Mouse (Mus musculus): ENCODE data around the gene Cryzl1. TPM values are rescaled to one million over a fixed set of nuclear protein-coding genes. Genes with fewer than 3 reads are reported as not detected.

Gene Cryzl1
- polyA plus RNA-seq, 1 experiment = 11.8 TPM

- WGBS = 97% methylated on average over 17 of the region's 17 CpGs
- H3K36me3 ChIP-seq (ENCODE audit: control insufficient read depth, insufficient read depth, low read length) = peaks cover 80% of the 10 kb centered on the region
- no peaks in the 10 kb centered on the region for H3K4me1 ChIP-seq (ENCODE audit: control insufficient read depth, insufficient read depth, insufficient read length, low read length)
- H3K27ac ChIP-seq (ENCODE audit: insufficient read depth, low read depth, low read length) = no peak overlapping the region
- TF ChIP-seq POLR2A (IDR thresholded peaks at IDR 0.05; ENCODE audit: low read depth, low read length) = no peak
- no peak for TF ChIP-seq CTCF (IDR thresholded peaks at IDR 0.05; ENCODE audit: extremely low read depth, insufficient read length, insufficient replicate concordance, low read depth, low read length)
- H3K27me3 ChIP-seq (ENCODE audit: control insufficient read depth, insufficient read depth, low read length) = no peaks in the 10 kb centered on the region
- H3K4me3 ChIP-seq (ENCODE audit: low read depth, low read length) = no peak overlapping the region
Observed at GRCm38 (mm10) chr16:91657285-91657684, 71.5 kb downstream of the Cryzl1 start.

GRCm38 (mm10) chr16:91655285-91655684, 73.5 kb downstream of the Cryzl1 start:
- TF ChIP-seq POLR2A (IDR thresholded peaks at IDR 0.05; ENCODE audit: low read depth, low read length) (no peak), CTCF (IDR thresholded peaks at IDR 0.05; ENCODE audit: extremely low read depth, insufficient read length, insufficient replicate concordance, low read depth, low read length) (no peak)
- H3K27ac ChIP-seq (ENCODE audit: insufficient read depth, low read depth, low read length) = no peak overlapping the region
- no peaks in the 10 kb centered on the region for H3K27me3 ChIP-seq (ENCODE audit: control insufficient read depth, insufficient read depth, low read length)
- H3K4me3 ChIP-seq (ENCODE audit: low read depth, low read length) = no peak overlapping the region
- no peaks in the 10 kb centered on the region for H3K4me1 ChIP-seq (ENCODE audit: control insufficient read depth, insufficient read depth, insufficient read length, low read length)
- H3K36me3 ChIP-seq (ENCODE audit: control insufficient read depth, insufficient read depth, low read length) = peaks cover 76% of the 10 kb centered on the region
- 96% methylated on average over 9 of the region's 9 CpGs for WGBS

GRCm38 (mm10) chr16:91652191-91652590, 76.6 kb downstream of the Cryzl1 start:
- H3K27ac ChIP-seq (ENCODE audit: insufficient read depth, low read depth, low read length) = no peak overlapping the region
- no peaks in the 10 kb centered on the region for H3K4me1 ChIP-seq (ENCODE audit: control insufficient read depth, insufficient read depth, insufficient read length, low read length)
- H3K36me3 ChIP-seq (ENCODE audit: control insufficient read depth, insufficient read depth, low read length) = peaks cover 45% of the 10 kb centered on the region
- H3K4me3 ChIP-seq (ENCODE audit: low read depth, low read length) = no peak overlapping the region
- 85% methylated on average over 3 of the region's 3 CpGs for WGBS
- H3K27me3 ChIP-seq (ENCODE audit: control insufficient read depth, insufficient read depth, low read length) = no peaks in the 10 kb centered on the region
- TF ChIP-seq CTCF (IDR thresholded peaks at IDR 0.05; ENCODE audit: extremely low read depth, insufficient read length, insufficient replicate concordance, low read depth, low read length) = no peak
- no peak for TF ChIP-seq POLR2A (IDR thresholded peaks at IDR 0.05; ENCODE audit: low read depth, low read length)

- no peak overlapping the region for H3K27ac ChIP-seq (ENCODE audit: insufficient read depth, low read depth, low read length)
- no peak for TF ChIP-seq CTCF (IDR thresholded peaks at IDR 0.05; ENCODE audit: extremely low read depth, insufficient read length, insufficient replicate concordance, low read depth, low read length)
- TF ChIP-seq POLR2A (IDR thresholded peaks at IDR 0.05; ENCODE audit: low read depth, low read length) = no peak
- H3K4me1 ChIP-seq (ENCODE audit: control insufficient read depth, insufficient read depth, insufficient read length, low read length) = no peaks in the 10 kb centered on the region
- no peak overlapping the region for H3K4me3 ChIP-seq (ENCODE audit: low read depth, low read length)
- H3K36me3 ChIP-seq (ENCODE audit: control insufficient read depth, insufficient read depth, low read length) = peaks cover 22% of the 10 kb centered on the region
- no peaks in the 10 kb centered on the region for H3K27me3 ChIP-seq (ENCODE audit: control insufficient read depth, insufficient read depth, low read length)
Observed at GRCm38 (mm10) chr16:91649781-91650180, 79.0 kb downstream of the Cryzl1 start.

- Histone ChIP-seq H3K36me3 (ENCODE audit: control insufficient read depth, insufficient read depth, low read length) (peaks cover 20% of the 10 kb centered on the region), H3K4me3 (ENCODE audit: low read depth, low read length) (peak overlapping the region; percentile 16; the same call in 1 of the 2 replicates), H3K27ac (ENCODE audit: insufficient read depth, low read depth, low read length) (no peak overlapping the region), H3K27me3 (ENCODE audit: control insufficient read depth, insufficient read depth, low read length) (no peaks in the 10 kb centered on the region), H3K4me1 (ENCODE audit: control insufficient read depth, insufficient read depth, insufficient read length, low read length) (no peaks in the 10 kb centered on the region)
- TF ChIP-seq POLR2A (IDR thresholded peaks at IDR 0.05; ENCODE audit: low read depth, low read length) (no peak), CTCF (IDR thresholded peaks at IDR 0.05; ENCODE audit: extremely low read depth, insufficient read length, insufficient replicate concordance, low read depth, low read length) (no peak)
- WGBS = 19% methylated on average over 3 of the region's 3 CpGs
Observed at GRCm38 (mm10) chr16:91649246-91649645, 79.5 kb downstream of the Cryzl1 start.

GRCm38 (mm10) chr16:91648220-91648550, 80.6 kb downstream of the Cryzl1 start:
- Histone ChIP-seq H3K4me3 (ENCODE audit: low read depth, low read length) (peak overlapping the region; percentile 88), H3K4me1 (ENCODE audit: control insufficient read depth, insufficient read depth, insufficient read length, low read length) (no peaks in the 10 kb centered on the region), H3K36me3 (ENCODE audit: control insufficient read depth, insufficient read depth, low read length) (peaks cover 12% of the 10 kb centered on the region), H3K27me3 (ENCODE audit: control insufficient read depth, insufficient read depth, low read length) (no peaks in the 10 kb centered on the region), H3K27ac (ENCODE audit: insufficient read depth, low read depth, low read length) (peak overlapping the region; percentile 97)
- no peak for TF ChIP-seq CTCF (IDR thresholded peaks at IDR 0.05; ENCODE audit: extremely low read depth, insufficient read length, insufficient replicate concordance, low read depth, low read length)
- no peak; the same call in 1 of the 2 replicates for TF ChIP-seq POLR2A (IDR thresholded peaks at IDR 0.05; ENCODE audit: low read depth, low read length)
- WGBS = under 1% methylated on average over 24 of the region's 25 CpGs

- TF ChIP-seq POLR2A (IDR thresholded peaks at IDR 0.05; ENCODE audit: low read depth, low read length) (peak; percentile 96), CTCF (IDR thresholded peaks at IDR 0.05; ENCODE audit: extremely low read depth, insufficient read length, insufficient replicate concordance, low read depth, low read length) (peak; percentile 13; the same call in 1 of the 2 replicates)
- H3K4me1 ChIP-seq (ENCODE audit: control insufficient read depth, insufficient read depth, insufficient read length, low read length) = no peaks in the 10 kb centered on the region
- H3K36me3 ChIP-seq (ENCODE audit: control insufficient read depth, insufficient read depth, low read length) = peaks cover 14% of the 10 kb centered on the region
- no peaks in the 10 kb centered on the region for H3K27me3 ChIP-seq (ENCODE audit: control insufficient read depth, insufficient read depth, low read length)
- peak within 1 kb of the TSS; percentile 97 for H3K27ac ChIP-seq (ENCODE audit: insufficient read depth, low read depth, low read length)
- peak within 1 kb of the TSS; percentile 88 for H3K4me3 ChIP-seq (ENCODE audit: low read depth, low read length)
- WGBS = under 1% methylated on average over 70 of the region's 70 CpGs
Observed at GRCm38 (mm10) chr16:91647461-91648219, 81.1 kb downstream of the Cryzl1 start, which contains the start of gene Son. Gene Son (plus strand): TSS chr16:91647506.

Measured in small intestine, adult 2 months (tissue).